Mouse (Mus musculus): ENCODE results near the gene Hoxc4.

- TF ChIP-seq ZNF384 (IDR thresholded peaks at IDR 0.05; ENCODE audit: low read depth, low read length) (no peak), CHD2 (IDR thresholded peaks at IDR 0.05; ENCODE audit: low read depth, low read length) (no peak), ZC3H11A (IDR thresholded peaks at IDR 0.05; ENCODE audit: borderline replicate concordance, low read depth, low read length) (no peak)
Measured at GRCm38 (mm10) chr15:103034043-103034806, 15.5 kb downstream of the Hoxc4 start.
